Mouse (Mus musculus): ENCODE data around the gene Ccs.

Gene Ccs

GRCm38 (mm10) chr19:4782891-4783290, 56.2 kb downstream of the Ccs start:
- DNase-seq (ENCODE audit: low spot score in 2 of 2) = no peak

Data from left cerebral cortex, adult 9 months (tissue).